Mouse (Mus musculus): ENCODE measurements around the gene Nrp1.
A peak's percentile ranks its signal among the peaks of the same experiment; 100 is the strongest.

Gene Nrp1

GRCm38 (mm10) chr8:128423813-128424212 is 65.4 kb downstream of the Nrp1 start:
- no peak for DNase-seq

DNA sequence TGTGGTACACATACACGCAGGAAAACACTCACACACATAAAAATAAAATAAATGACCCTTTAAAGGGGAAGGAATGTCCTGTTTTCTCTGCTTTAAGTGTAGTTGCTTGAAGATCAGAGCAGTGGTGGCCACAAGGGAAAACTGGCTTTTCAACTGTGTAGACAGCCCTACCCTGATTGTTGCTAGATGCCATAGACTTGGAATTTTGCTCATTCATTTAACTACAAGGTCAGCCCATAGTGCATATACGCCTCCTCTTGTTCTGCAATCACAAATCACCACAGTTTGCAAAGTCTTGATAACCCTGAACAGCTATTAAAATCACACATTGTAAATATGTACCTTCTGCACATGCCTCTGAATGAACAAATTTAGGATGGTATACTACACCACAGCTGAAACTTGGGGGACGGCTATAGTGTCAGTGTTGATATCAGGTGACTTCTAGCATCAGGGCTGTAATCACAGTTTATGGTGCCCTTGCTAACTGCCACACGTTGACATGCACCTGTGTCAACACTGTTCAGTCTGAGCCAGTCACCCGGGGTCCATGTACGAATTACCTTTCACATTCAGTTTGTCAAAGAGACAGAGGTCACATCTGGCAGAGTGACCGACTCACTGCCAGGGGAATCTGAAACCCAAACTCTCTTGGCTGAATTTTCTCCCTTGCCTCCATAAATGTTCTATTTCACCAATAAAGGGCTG is 66.4 kb downstream of the Nrp1 start:
- no peak for DNase-seq

GRCm38 (mm10) chr8:128427071-128427470 is 68.7 kb downstream of the Nrp1 start:
- no peak for DNase-seq

GRCm38 (mm10) chr8:128428971-128429370 is 70.6 kb downstream of the Nrp1 start:
- DNase-seq = no peak

- DNase-seq = no peak
Measured at GRCm38 (mm10) chr8:128431082-128431481, 72.7 kb downstream of the Nrp1 start.

DNA sequence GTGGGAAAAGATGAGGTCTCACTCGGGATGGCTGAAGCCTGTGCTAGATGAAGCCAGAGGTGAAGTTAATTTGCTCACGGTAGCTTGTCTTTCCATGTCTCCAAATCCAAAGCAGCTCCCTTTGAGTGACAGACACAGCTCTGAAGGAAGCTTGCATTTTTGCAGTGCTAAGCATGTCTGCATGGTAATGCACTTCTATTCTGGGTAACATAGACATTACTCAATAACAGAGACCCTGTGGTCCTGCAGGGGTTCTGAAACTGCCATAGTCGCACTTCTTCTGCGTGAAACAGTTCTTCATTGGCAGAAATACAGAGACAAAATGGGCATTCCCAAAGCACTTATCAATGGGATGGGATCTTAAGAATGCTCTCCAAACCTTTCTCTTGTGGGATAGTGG is 77.3 kb downstream of the Nrp1 start:
- peak; percentile 93 for DNase-seq

GRCm38 (mm10) chr8:128437156-128437825 is 78.9 kb downstream of the Nrp1 start:
- DNase-seq = peak; percentile 98

- DNase-seq = peak; percentile 33
Measured at GRCm38 (mm10) chr8:128441407-128441806, 83.0 kb downstream of the Nrp1 start.

DNA sequence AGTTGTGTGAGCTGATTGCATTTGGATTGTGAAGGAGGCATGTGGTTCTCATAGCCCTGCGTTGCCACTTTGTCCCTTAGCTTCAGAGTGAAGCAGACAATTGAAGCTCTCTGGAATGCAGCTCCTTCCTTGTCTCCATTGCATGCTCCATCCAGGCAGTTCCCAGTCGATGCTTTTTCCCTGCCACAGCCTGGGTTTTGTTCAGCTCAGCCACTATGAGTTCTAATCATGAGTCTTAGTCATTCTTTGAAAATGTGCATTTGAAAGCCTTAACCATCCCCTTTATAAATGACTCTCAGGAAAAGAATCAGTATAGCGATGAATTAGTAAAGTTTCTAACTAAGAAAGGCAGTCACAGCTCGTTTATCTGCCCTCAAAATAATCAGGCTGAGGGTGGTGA is 87.2 kb downstream of the Nrp1 start:
- DNase-seq = peak; percentile 57

- DNase-seq = peak; percentile 58
Measured at GRCm38 (mm10) chr8:128446636-128447035, 88.2 kb downstream of the Nrp1 start.

GRCm38 (mm10) chr8:128447320-128447719 is 88.9 kb downstream of the Nrp1 start:
- peak; percentile 56 for DNase-seq

- DNase-seq = peak; percentile 95
Measured at GRCm38 (mm10) chr8:128450390-128451032, 92.1 kb downstream of the Nrp1 start.

DNA sequence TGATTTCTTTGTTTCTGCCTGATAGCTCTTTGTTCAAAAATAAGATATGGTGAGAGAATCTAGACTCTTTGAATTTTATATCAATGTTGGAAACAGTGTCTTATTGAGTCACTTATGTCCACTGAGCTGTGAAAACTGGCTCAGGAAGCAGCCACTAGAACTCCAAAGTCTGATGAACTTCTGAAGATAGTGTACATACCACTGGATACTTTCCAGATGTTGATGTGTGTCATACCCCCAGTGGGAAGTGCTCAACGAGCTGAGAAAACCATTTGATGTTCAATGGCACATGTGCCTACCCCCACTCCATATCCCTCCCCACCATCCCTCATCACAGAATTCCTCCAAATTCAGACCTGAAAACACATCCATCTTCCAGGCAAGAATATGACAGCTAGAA is 92.7 kb downstream of the Nrp1 start:
- DNase-seq = peak; percentile 68

- DNase-seq = peak; percentile 64
Measured at GRCm38 (mm10) chr8:128453471-128453870, 95.1 kb downstream of the Nrp1 start.

DNA sequence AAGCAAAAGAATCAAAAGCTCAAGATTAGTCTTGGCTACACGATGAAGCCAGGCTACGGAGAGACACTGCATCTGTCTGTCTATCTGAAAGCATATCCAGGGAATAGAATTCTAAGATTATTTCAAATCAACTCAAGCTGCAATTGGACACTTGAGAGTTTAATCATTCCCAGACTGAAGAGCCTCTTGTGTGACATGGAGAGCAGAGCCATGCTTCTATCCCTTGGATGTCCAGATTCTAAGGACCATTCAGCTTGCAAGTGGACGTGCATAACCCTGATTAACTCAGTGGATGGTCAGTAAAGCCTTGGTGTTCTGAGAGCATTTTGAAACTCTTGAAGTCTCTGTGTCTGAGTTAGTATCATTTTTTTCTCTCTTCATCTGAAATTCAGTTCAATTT is 95.6 kb downstream of the Nrp1 start:
- DNase-seq = peak; percentile 81

DNA sequence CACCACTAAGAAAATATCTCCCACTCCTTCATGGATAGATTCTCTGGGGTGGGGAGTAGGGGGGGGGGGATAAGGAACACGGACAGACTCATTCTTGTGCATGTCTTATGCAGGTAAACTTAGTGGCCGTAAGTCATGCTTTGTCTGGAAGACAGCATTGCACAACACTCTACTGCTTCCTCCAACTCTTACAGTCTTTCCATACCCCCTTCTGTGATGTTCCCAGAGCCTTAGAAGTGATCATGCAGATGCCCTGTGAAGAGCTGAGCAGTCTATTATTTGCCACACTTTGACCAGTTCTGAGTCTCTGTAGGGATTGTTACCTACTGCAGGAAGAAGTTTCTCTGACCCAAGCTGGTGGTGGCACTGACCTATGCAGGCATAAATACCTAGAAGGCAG is 98.9 kb downstream of the Nrp1 start:
- peak; percentile 76 for DNase-seq

- peak; percentile 72 for DNase-seq
Measured at GRCm38 (mm10) chr8:128459704-128460103, 101.3 kb downstream of the Nrp1 start.

DNA sequence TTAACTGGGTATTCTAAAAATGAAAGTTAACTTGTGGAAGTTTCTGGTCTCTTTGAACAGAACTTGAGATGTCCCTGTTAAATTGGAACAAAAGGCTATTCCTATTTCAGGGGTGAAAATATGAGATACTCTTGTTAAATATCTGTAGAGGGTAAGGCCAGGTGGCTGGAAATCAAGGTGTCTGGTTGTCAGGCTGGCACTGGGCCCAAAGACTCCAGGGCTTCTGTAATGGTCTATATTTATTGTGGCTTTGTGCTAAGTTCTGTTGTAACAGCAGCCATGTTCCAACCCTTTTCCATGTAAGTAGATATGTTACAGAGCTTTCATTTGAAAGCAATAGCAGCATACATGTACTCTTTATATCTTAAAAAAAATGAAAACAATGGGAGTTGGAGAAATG is 103.3 kb downstream of the Nrp1 start:
- DNase-seq = peak; percentile 87

DNA sequence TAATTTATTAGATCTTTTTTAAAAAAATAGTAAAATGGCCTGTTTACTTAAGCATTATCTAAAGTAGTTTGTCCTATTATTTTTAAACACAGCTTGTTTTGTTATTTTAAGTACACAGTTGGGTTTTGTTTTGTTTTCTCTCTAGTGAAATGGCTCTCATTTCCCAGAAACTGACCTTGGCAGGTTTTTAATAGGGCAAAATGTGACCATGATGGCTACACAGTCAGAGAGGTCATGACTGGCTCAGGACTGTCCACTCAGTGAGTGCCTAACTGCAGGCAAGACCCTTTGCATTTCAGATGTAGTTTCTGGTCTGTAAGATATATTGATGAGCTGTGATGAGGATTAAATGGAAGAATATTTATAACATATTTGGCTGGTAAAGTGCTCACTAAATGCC is 104.8 kb downstream of the Nrp1 start:
- DNase-seq = peak; percentile 50

- DNase-seq = peak; percentile 77
Measured at GRCm38 (mm10) chr8:128464056-128464623, 105.7 kb downstream of the Nrp1 start.

- peak; percentile 74 for DNase-seq
Measured at GRCm38 (mm10) chr8:128465553-128465952, 107.1 kb downstream of the Nrp1 start.

DNA sequence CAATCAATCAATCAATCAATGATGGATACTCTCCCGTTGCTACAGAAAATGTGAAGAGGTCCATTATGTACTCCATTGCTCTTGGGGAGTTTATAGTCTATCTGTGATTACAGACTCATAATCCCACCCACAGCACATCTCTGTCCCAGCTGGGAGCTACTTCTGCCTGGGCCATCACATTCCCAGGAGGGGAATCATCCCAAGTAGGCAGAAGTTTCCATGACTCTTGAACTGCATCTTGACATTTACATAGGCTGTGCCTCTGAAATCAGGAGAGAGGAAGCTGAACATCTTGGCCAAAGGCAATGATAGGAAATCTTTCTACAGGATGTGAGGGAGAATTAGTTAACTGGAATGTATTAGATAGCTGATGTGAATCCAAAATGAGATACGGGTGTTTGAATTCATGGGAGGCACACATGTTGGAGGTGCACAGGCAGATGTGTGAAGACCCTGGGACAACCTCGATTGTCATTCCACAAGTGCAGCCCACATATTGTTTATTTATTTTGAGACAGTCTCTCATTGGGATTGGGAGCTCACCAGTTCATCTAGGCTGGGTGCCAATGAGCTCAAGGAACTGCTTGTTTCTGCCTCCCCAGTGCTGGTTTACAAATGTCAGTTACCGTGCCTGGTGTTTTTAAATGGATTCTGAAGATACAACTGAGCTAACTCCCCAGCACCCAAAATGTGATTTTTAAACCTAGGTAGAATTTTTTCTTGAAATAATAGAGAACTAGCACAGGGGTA is 108.5 kb downstream of the Nrp1 start:
- peak; percentile 93 for DNase-seq

DNA sequence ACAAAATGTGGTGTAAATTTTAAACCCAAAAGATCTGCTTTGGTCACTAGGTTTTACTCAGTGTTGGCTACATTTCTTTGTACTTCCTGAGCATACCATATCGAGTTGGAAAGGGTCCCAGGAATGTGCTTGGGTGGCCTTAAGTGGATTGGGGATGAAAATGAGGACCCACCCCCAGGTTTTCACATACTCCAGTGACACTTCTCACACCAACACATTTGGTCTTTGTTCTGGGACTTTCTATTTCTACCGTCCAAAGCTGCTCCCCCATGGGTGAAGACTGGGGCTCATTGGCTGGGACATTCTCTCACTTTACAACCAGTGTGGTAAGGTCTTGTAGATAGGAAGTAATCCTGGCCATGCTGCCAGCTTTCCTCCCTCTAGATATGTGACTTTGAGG is 111.7 kb downstream of the Nrp1 start:
- peak; percentile 89 for DNase-seq
